Mouse (Mus musculus): ENCODE data around the gene Ctsr. TPM values are rescaled to one million over a fixed set of nuclear protein-coding genes. Genes with fewer than 3 reads are reported as not detected.
"Not testable (repeated sequence)": the region's sequence is repeated elsewhere in the genome, so short reads cannot be mapped to it uniquely, and the experiment has no call there.

The Ctsr gene
- not detected in 2 replicates for polyA plus RNA-seq (2015; fragmentation: Nextera tagmentation; extraction: Ambion mirVana)

- no peak for ATAC-seq
- H3K4me3 ChIP-seq (replicated peaks) = no peak within 1 kb of the TSS
- H3K4me1 ChIP-seq (replicated peaks) = no peaks in the 10 kb centered on the region
- H3K36me3 ChIP-seq = no peaks in the 10 kb centered on the region
- H3K4me2 ChIP-seq (replicated peaks) = no peak within 1 kb of the TSS
- H3K9me3 ChIP-seq = no peaks in the 10 kb centered on the region
- 84% methylated on average over 1 of the region's 1 CpGs for WGBS
- no peak within 1 kb of the TSS for H3K27ac ChIP-seq
- no peak within 1 kb of the TSS for H3K9ac ChIP-seq
- H3K27me3 ChIP-seq (replicated peaks) = no peaks in the 10 kb centered on the region
Observed at GRCm38 (mm10) chr13:61164156-61164555, at the start of gene Ctsr. TSS of gene Ctsr (minus strand) at chr13:61164256.

DNA sequence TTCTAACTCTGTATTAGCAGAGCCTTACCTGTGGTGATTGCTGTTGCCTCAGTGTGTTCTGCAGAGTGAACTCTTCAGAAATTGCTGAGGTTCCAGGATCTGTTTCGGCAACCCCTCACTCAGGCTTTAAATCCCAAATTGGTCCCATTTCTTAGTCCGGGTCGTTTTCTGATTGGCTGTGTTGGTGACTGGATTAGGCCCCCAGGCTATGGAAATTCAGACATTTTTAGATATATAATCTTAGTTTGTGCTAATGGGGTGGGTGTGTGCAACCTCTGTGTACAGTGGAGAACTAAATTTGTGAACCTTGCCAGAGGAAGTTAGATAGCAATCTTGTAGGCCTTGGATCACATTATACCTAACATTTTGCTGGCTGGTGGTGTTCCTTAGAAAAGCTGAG, 39.3 kb upstream of the Ctsr start, which contains the start of gene Cts6:
TSS of gene Cts6 (minus strand) at position 101 of the 400 bp plus-strand sequence.
- no peak for ATAC-seq
- Histone ChIP-seq H3K9me3 (no peaks in the 10 kb centered on the region), H3K4me3 (replicated peaks) (no peak within 1 kb of the TSS), H3K4me1 (replicated peaks) (no peaks in the 10 kb centered on the region), H3K27ac (no peak within 1 kb of the TSS), H3K4me2 (replicated peaks) (no peak within 1 kb of the TSS), H3K27me3 (replicated peaks) (no peaks in the 10 kb centered on the region), H3K9ac (no peak within 1 kb of the TSS), H3K36me3 (no peaks in the 10 kb centered on the region)
- whole genome bisulfite sequencing = 84% methylated on average over 3 of the region's 3 CpGs

GRCm38 (mm10) chr13:61185151-61185933, 21.3 kb upstream of the Ctsr start:
- not testable (repeated sequence) for H3K4me2 ChIP-seq (replicated peaks); ATAC-seq; H3K9me3 ChIP-seq; H3K4me1 ChIP-seq (replicated peaks); H3K27me3 ChIP-seq (replicated peaks); H3K36me3 ChIP-seq; H3K4me3 ChIP-seq (replicated peaks); H3K9ac ChIP-seq; H3K27ac ChIP-seq
- WGBS = 77% methylated on average over 5 of the region's 5 CpGs

GRCm38 (mm10) chr13:61164622-61165021, 566 bp upstream of the Ctsr start:
- Histone ChIP-seq H3K4me1 (replicated peaks) (no peaks in the 10 kb centered on the region), H3K9ac (no peak overlapping the region), H3K27me3 (replicated peaks) (no peaks in the 10 kb centered on the region), H3K9me3 (no peaks in the 10 kb centered on the region), H3K27ac (no peak overlapping the region), H3K4me2 (replicated peaks) (no peak overlapping the region), H3K4me3 (replicated peaks) (no peak overlapping the region), H3K36me3 (no peaks in the 10 kb centered on the region)
- no peak for ATAC-seq
- WGBS = 83% methylated on average over 4 of the region's 4 CpGs

Other genes with a start within 250 kb of the Ctsr start
- gene Gm49393, start 228.7 kb downstream of the Ctsr start, polyA plus RNA-seq (2015; fragmentation: Nextera tagmentation; extraction: Ambion mirVana) = not detected in 2 replicates
- gene Gm49391, start 227.7 kb downstream of the Ctsr start, polyA plus RNA-seq (2015; fragmentation: Nextera tagmentation; extraction: Ambion mirVana) = 1.0 and 1.8 TPM in 2 replicates
- gene Ctla2a, start 227.6 kb downstream of the Ctsr start, polyA plus RNA-seq (2015; fragmentation: Nextera tagmentation; extraction: Ambion mirVana) = 26.9 and 28.6 TPM in 2 replicates
- gene Tpbpa, start 222.3 kb downstream of the Ctsr start, polyA plus RNA-seq (2015; fragmentation: Nextera tagmentation; extraction: Ambion mirVana) = not detected in 2 replicates
- not detected in 2 replicates for gene Ctsj, start 158.3 kb downstream of the Ctsr start, polyA plus RNA-seq (2015; fragmentation: Nextera tagmentation; extraction: Ambion mirVana)
- not detected in 2 replicates for gene Ctsq, start 123.6 kb downstream of the Ctsr start, polyA plus RNA-seq (2015; fragmentation: Nextera tagmentation; extraction: Ambion mirVana)
- not detected in 2 replicates for gene Cts6, start 39.2 kb upstream of the Ctsr start, polyA plus RNA-seq (2015; fragmentation: Nextera tagmentation; extraction: Ambion mirVana)
- not detected in 2 replicates for gene Cts8, start 91.1 kb upstream of the Ctsr start, polyA plus RNA-seq (2015; fragmentation: Nextera tagmentation; extraction: Ambion mirVana)
- not detected in 2 replicates for gene Gm49398, start 124.6 kb upstream of the Ctsr start, polyA plus RNA-seq (2015; fragmentation: Nextera tagmentation; extraction: Ambion mirVana)
- not detected in 2 replicates for gene Cts7, start 193.9 kb upstream of the Ctsr start, polyA plus RNA-seq (2015; fragmentation: Nextera tagmentation; extraction: Ambion mirVana)